Mouse (Mus musculus): Measurements from ENCODE around the gene Fastk.
"Not testable (repeated sequence)": the region's sequence is repeated elsewhere in the genome, so short reads cannot be mapped to it uniquely, and the experiment has no call there.

Fastk gene

GRCm38 (mm10) chr5:24423129-24424003 lies 21.7 kb downstream of the Fastk start, which contains the start of the genes Cdk5 and Slc4a2:
Cdk5 (minus strand) TSS chr5:24423530.
Slc4a2 (plus strand) TSS chr5:24423837.
- DNase-seq = peak; percentile 100

- no peak for DNase-seq
Observed at GRCm38 (mm10) chr5:24420381-24420780, 24.7 kb downstream of the Fastk start.

- DNase-seq = no peak
Observed at GRCm38 (mm10) chr5:24417587-24417986, 27.5 kb downstream of the Fastk start.

GRCm38 (mm10) chr5:24416222-24416736 lies 28.8 kb downstream of the Fastk start:
- peak; percentile 83 for DNase-seq

GRCm38 (mm10) chr5:24413938-24414337 lies 31.1 kb downstream of the Fastk start:
- DNase-seq = no peak

- peak; percentile 32 for DNase-seq
Observed at GRCm38 (mm10) chr5:24413042-24413693, 31.9 kb downstream of the Fastk start, which contains the start of gene Asic3. Asic3 (plus strand) TSS chr5:24413392.

- DNase-seq = no peak
Observed at GRCm38 (mm10) chr5:24412063-24412462, 33.0 kb downstream of the Fastk start.

GRCm38 (mm10) chr5:24409466-24409865 lies 35.6 kb downstream of the Fastk start:
- no peak for DNase-seq

- no peak for DNase-seq
Observed at GRCm38 (mm10) chr5:24408651-24409050, 36.4 kb downstream of the Fastk start.

GRCm38 (mm10) chr5:24405389-24405876 lies 39.7 kb downstream of the Fastk start:
- DNase-seq = no peak

GRCm38 (mm10) chr5:24404594-24405360 lies 40.3 kb downstream of the Fastk start:
- no peak for DNase-seq

GRCm38 (mm10) chr5:24401969-24402368 lies 43.1 kb downstream of the Fastk start:
- DNase-seq = no peak

- no peak for DNase-seq
Observed at GRCm38 (mm10) chr5:24400911-24401605, 44.0 kb downstream of the Fastk start.

GRCm38 (mm10) chr5:24400362-24400761 lies 44.7 kb downstream of the Fastk start:
- DNase-seq = no peak

GRCm38 (mm10) chr5:24399686-24400085 lies 45.4 kb downstream of the Fastk start:
- DNase-seq = no peak

GRCm38 (mm10) chr5:24396254-24396653 lies 48.8 kb downstream of the Fastk start:
- DNase-seq = not testable (repeated sequence)

GRCm38 (mm10) chr5:24394165-24394894 lies 50.8 kb downstream of the Fastk start:
- DNase-seq = peak; percentile 99

- peak; percentile 91 for DNase-seq
Observed at GRCm38 (mm10) chr5:24393392-24393997, 51.6 kb downstream of the Fastk start, which contains the start of gene Abcb8. Abcb8 (plus strand) TSS chr5:24393663.

- DNase-seq = no peak
Observed at GRCm38 (mm10) chr5:24392724-24393123, 52.4 kb downstream of the Fastk start.

- DNase-seq = no peak
Observed at GRCm38 (mm10) chr5:24391864-24392263, 53.2 kb downstream of the Fastk start, which contains the start of gene Atg9b. Atg9b (minus strand) TSS chr5:24392143.

GRCm38 (mm10) chr5:24389658-24390020 lies 55.4 kb downstream of the Fastk start:
- DNase-seq = no peak

Measured in retina, postnatal 1 day (tissue).